Mouse (Mus musculus) cortical plate, adult 2 months (tissue): ENCODE measurements around the gene Rbm15b.

Source experiments
- CTCF ChIP-seq: fragments of 200-500 bp; IDR thresholded peaks from 2 replicates; pipeline ENCODE4 v1.5.1; 2011; ENCODE audit warnings: mild to moderate bottlenecking, control low read depth, low read length; ENCODE audit not compliant: insufficient read depth; ENCODE audit errors: extremely low read depth
- POLR2A ChIP-seq: fragments of 200-500 bp; IDR thresholded peaks from 2 replicates; pipeline ENCODE4 v1.6.1; 2011; ENCODE audit warnings: mild to moderate bottlenecking, low read length, control low read depth; ENCODE audit not compliant: insufficient read depth; ENCODE audit errors: extremely low read depth

DNA sequence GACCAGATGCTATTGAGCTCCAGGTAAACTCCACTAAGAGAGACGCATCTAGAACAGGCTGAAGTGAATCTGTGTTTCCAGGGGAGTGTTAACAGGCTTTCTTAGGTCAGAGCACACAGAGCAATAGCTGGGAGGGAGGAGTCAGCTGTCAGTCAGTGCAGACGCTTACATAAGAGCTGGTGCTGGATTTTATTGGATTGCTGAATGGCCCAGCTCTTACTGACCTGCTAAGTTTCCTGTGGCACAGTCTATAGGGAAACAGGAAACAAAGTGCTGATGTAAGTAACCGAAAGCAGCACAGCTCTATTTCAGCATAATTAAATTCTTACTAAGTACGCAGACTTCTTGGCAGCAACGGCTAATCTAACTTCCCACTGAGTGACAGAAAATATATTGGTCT lies 21.5 kb upstream of the Rbm15b start:
- TF ChIP-seq CTCF (no peak), POLR2A (no peak)
